Mouse (Mus musculus) heart, postnatal 0 days (tissue): Measurements from ENCODE around the gene Nps.

ENCODE experiments used
- CTCF ChIP-seq: IDR thresholded peaks from 2 replicates; pipeline ENCODE4 v1.5.1; 2016; ENCODE audit warnings: antibody characterized with exemption, control low read depth, low read depth
- EP300 ChIP-seq: IDR thresholded peaks from 2 replicates; pipeline ENCODE4 v1.6.1; 2016; ENCODE audit warnings: antibody characterized with exemption, low read depth

GRCm38 (mm10) chr7:135289976-135290375 lies 31.5 kb downstream of the Nps start:
- TF ChIP-seq CTCF (no peak), EP300 (no peak)
